ENCODE assay signal across 9 mouse cellular contexts in the genomic region with DNA sequence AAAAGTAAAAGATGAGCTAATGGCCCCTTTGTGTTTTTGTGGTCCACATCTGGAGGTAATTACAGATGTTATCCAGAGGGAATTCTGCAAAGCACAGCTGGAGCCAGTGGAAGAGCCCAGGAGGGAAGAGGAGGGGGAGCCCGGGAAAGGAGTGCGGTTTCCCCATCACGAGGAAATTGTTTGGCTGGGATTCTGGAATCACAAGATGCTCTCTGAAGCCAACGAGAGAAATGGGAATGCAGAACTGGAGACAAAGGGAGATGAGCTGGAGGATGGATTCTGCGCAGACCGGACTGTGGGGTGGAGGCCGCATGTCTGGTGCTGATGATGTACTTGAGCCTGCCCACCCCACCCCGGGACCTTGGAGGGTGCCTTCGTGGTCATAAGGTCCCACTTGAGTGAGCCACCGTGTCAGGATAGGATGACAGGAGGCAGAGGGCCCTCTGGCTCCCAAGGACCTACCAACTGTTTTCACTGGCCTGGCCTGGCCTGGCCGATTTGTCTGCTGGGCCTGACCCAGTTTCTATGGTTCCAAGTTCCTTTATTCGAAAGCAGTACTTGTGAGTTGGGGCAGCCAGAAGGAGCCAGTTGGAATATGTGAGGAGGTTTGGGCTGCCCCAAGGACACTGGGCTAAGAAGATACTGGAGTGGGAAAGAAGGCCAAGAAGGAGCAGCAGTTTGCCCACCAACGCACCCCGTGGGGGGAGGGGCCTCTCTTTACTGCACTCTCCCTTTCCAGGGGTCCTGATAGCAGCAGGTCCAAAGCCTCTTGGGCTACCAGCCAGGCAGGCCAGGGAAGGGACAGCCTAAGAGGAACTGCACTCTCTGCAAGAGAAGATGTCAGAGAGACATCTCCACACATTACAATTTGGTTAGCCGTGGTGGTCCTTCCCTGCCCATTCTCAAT. TPM values are rescaled to one million over a fixed set of nuclear protein-coding genes. Genes with fewer than 3 reads are reported as not detected.
DNase-seq lines count a peak whose midpoint lies in the region; TF ChIP-seq lines count a peak whose summit lies in the region.
"Had no signal": no experiment of that assay in that cellular context is flagged by ENCODE, and none has a peak within 500 bp of the region (broad histone marks: within the 10 kb centered on the region; RNA-seq: fewer than 3 reads in every experiment).

No protein-coding gene starts in this region.

- TF ChIP-seq CTCF in E14TG2a.4 (conservative IDR thresholded peaks at IDR 0.05; ENCODE audit: low read length): no peak
- no peak for TF ChIP-seq CTCF in left cerebral cortex, adult 2 months (IDR thresholded peaks at IDR 0.05)

- H3K9me3 ChIP-seq in E14TG2a.4 (ENCODE audit: low read length): no peaks in the 10 kb centered on the region
- no peaks in the 10 kb centered on the region for H3K9me3 ChIP-seq in limb, embryonic 10.5 days (replicated peaks)
- H3K9me3 ChIP-seq: midbrain, embryonic 12.5 days had no signal

- H3K36me3 ChIP-seq in E14TG2a.4 (ENCODE audit: insufficient read depth, low read length): peaks cover 18% of the 10 kb centered on the region
- peaks cover 29% of the 10 kb centered on the region for H3K36me3 ChIP-seq in limb, embryonic 10.5 days

- H3K27me3 ChIP-seq in E14TG2a.4 (ENCODE audit: insufficient read depth, low read length): 0 out of 2 replicates have a peak, but pooled peaks cover 8% of the 10 kb centered on the region
- no peaks in the 10 kb centered on the region for H3K27me3 ChIP-seq in limb, embryonic 10.5 days (ENCODE audit: low read depth, poor library complexity, severe bottlenecking)

- 55% methylated on average over 15 of the region's 15 CpGs for WGBS in limb, embryonic 10.5 days

- H3K4me1 ChIP-seq in E14TG2a.4 (replicated peaks; ENCODE audit: low read depth, low read length): peaks cover 60% of the 10 kb centered on the region
- H3K4me1 ChIP-seq in limb, embryonic 10.5 days: peaks cover 32% of the 10 kb centered on the region
- H3K4me1 ChIP-seq: midbrain, embryonic 12.5 days had no signal

- peak overlapping the region; percentile 51; the same call in 1 of the 2 replicates for H3K4me3 ChIP-seq in E14TG2a.4 (replicated peaks; ENCODE audit: low read length)
- H3K4me3 ChIP-seq in limb, embryonic 10.5 days: no peak overlapping the region
- H3K4me3 ChIP-seq in left cerebral cortex, adult 2 months: no peak overlapping the region
- H3K4me3 ChIP-seq: midbrain, embryonic 12.5 days had no signal

- H3K27ac ChIP-seq in limb, embryonic 10.5 days: peak overlapping the region; percentile 82
- no peak overlapping the region for H3K27ac ChIP-seq in left cerebral cortex, adult 2 months

- intact Hi-C loops in left cerebral cortex, adult 2 months (cut with DNase I): no loop called here

- DNase-seq in adrenal gland, postnatal 10 days: peak; percentile 24
- DNase-seq in adrenal gland, postnatal 14 days: no peak
- DNase-seq in gastrocnemius, postnatal 25 days: peak; percentile 81
- DNase-seq in limb, embryonic 10.5 days (ENCODE audit: low spot score): no peak
- peak; percentile 67 to 74 for DNase-seq in urinary bladder, postnatal 4 days (ENCODE audit: low spot score in 2 of 2)
- DNase-seq in left cerebral cortex, adult 2 months (ENCODE audit: extremely low spot score in 1 of 2, low spot score in 2 of 2): no peak
- no peak for DNase-seq in frontal cortex, postnatal 36 days (ENCODE audit: low spot score in 2 of 2)

RNA-seq across cellular contexts. Expression of a gene that starts 12.6 kb away (rescaled TPM):
- total RNA-seq in adrenal gland, postnatal 10 days (2021): 100 to 1,000 TPM; 127 to 128 TPM
- total RNA-seq in adrenal gland, postnatal 14 days (2021): 77.7 and 101 TPM in 2 replicates
- total RNA-seq in gastrocnemius, postnatal 25 days (2021): 10 to 100 TPM; 15.8 to 17.1 TPM
- 68.3 and 84.7 TPM in 2 replicates for polyA plus RNA-seq in limb, embryonic 10.5 days (2016; fragmentation: Nextera tagmentation; extraction: Ambion mirVana)
- 10 to 100 TPM; 10.3 to 13.8 TPM for total RNA-seq in left cerebral cortex, adult 2 months (2021)

RNA-seq across cellular contexts. Expression of a gene that starts 17.3 kb away (rescaled TPM):
- 100 to 1,000 TPM; 204 to 212 TPM for total RNA-seq in adrenal gland, postnatal 10 days (2021)
- total RNA-seq in adrenal gland, postnatal 14 days (2021): 186 TPM in 2 replicates
- 10 to 100 TPM; 94.2 to 95.6 TPM for total RNA-seq in gastrocnemius, postnatal 25 days (2021)
- 198 and 219 TPM in 2 replicates for polyA plus RNA-seq in limb, embryonic 10.5 days (2016; fragmentation: Nextera tagmentation; extraction: Ambion mirVana)
- total RNA-seq in left cerebral cortex, adult 2 months (2021): 10 to 100 TPM; 78.6 to 79.2 TPM

RNA-seq across cellular contexts. Expression of a gene that starts 20.0 kb away (rescaled TPM):
- 10 to 100 TPM; 71.9 to 89.4 TPM for total RNA-seq in adrenal gland, postnatal 10 days (2021)
- total RNA-seq in adrenal gland, postnatal 14 days (2021): 92.0 and 92.5 TPM in 2 replicates
- 10 to 100 TPM; 26.8 to 38.9 TPM for total RNA-seq in gastrocnemius, postnatal 25 days (2021)
- polyA plus RNA-seq in limb, embryonic 10.5 days (2016; fragmentation: Nextera tagmentation; extraction: Ambion mirVana): 23.9 and 24.4 TPM in 2 replicates
- 10 to 100 TPM; 18.9 to 25.0 TPM for total RNA-seq in left cerebral cortex, adult 2 months (2021)

RNA-seq across cellular contexts. Expression of a gene that starts 26.4 kb away (rescaled TPM):
- 1 to 10 TPM; 6.2 to 7.9 TPM for total RNA-seq in adrenal gland, postnatal 10 days (2021)
- 4.6 and 6.5 TPM in 2 replicates for total RNA-seq in adrenal gland, postnatal 14 days (2021)
- total RNA-seq in gastrocnemius, postnatal 25 days (2021): 1 to 10 TPM; 1.9 to 2.1 TPM
- 2.3 and 3.1 TPM in 2 replicates for polyA plus RNA-seq in limb, embryonic 10.5 days (2016; fragmentation: Nextera tagmentation; extraction: Ambion mirVana)
- total RNA-seq in left cerebral cortex, adult 2 months (2021): 1 to 10 TPM; 1.6 to 3.4 TPM

RNA-seq across cellular contexts. Expression of a gene that starts 31.9 kb away (rescaled TPM):
- under 1 TPM; 0.39 to 0.87 TPM for total RNA-seq in adrenal gland, postnatal 10 days (2021)
- 0.75 and 0.93 TPM in 2 replicates for total RNA-seq in adrenal gland, postnatal 14 days (2021)
- total RNA-seq in gastrocnemius, postnatal 25 days (2021): not detected
- 3.6 and 5.3 TPM in 2 replicates for polyA plus RNA-seq in limb, embryonic 10.5 days (2016; fragmentation: Nextera tagmentation; extraction: Ambion mirVana)
- total RNA-seq in left cerebral cortex, adult 2 months (2021): 1 to 10 TPM; 3.2 to 7.2 TPM

Comparison
In these comparisons a context has a peak if more than half of its experiments do, and no peak if none do; other contexts are left out.
1. DNase-seq: peak in adrenal gland, postnatal 10 days (single experiment), gastrocnemius, postnatal 25 days (single experiment) and urinary bladder, postnatal 4 days (2 of 2); none in adrenal gland, postnatal 14 days (single experiment), limb, embryonic 10.5 days (single experiment), left cerebral cortex, adult 2 months (0 of 2) and frontal cortex, postnatal 36 days (0 of 2).